Mouse (Mus musculus): ENCODE measurements around the gene Iqsec1. TPM values are rescaled to one million over a fixed set of nuclear protein-coding genes. Genes with fewer than 3 reads are reported as not detected.

The Iqsec1 gene
- polyA plus RNA-seq, 1 experiment from 2014 or later, result 33.4 TPM

DNA sequence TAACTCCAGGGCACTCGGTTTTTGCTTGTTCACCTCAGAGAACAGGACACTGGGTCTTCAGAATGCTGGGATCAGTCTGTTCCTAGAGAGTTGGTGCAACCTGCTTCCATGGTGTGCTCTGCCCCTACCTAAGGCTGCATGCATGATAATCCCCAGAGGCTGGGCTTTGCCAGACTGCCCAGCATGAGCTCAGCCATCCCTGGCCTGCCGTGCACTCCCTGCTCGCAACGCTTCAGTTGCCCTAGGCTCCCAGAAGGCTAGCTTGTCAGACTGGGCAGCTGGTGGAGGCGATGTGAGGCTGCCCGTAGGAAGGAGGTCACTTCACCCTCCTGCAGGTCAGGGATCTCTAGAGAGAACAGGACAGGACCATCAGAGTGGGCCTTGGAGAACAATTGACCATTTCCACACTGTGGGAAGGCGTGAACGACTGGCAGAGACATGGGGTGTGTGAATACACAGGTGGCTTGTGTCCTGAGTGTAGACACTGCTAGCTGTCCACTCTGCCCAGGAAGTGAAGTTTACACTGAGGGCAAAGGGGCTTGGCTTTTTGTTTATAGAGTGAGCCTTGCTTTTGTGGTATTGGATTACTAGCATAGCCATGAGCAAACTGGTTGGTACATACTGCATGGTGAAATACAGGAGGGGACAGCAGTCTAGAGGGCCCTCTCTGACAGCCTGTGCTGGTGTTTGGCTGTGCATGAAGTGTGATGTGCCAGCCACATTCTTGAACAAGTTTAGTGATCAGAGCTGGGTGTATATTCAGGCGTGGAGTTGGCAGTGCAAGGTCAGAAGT, 367.5 kb downstream of the Iqsec1 start:
- no peak overlapping the region for H3K9ac ChIP-seq (replicated peaks; ENCODE audit: low read depth, low read length)
- H3K9me3 ChIP-seq (ENCODE audit: control insufficient read depth, low read length), result no peaks in the 10 kb centered on the region
- no peak overlapping the region for H3K27ac ChIP-seq (ENCODE audit: low read depth, low read length)
- no peaks in the 10 kb centered on the region for H3K4me1 ChIP-seq (ENCODE audit: control insufficient read depth, insufficient read depth, low read length)
- no peak for ATAC-seq (ENCODE audit: low read depth)
- H3K4me2 ChIP-seq (ENCODE audit: low read depth, low read length), result no peak overlapping the region
- 53% methylated on average over 9 of the region's 9 CpGs for WGBS
- no peaks in the 10 kb centered on the region for H3K36me3 ChIP-seq (ENCODE audit: control insufficient read depth, insufficient read depth, low read length)
- no peaks in the 10 kb centered on the region for H3K27me3 ChIP-seq (ENCODE audit: control insufficient read depth, insufficient read depth, low read length)
- H3K4me3 ChIP-seq (ENCODE audit: low read depth, low read length), result no peak overlapping the region

DNA sequence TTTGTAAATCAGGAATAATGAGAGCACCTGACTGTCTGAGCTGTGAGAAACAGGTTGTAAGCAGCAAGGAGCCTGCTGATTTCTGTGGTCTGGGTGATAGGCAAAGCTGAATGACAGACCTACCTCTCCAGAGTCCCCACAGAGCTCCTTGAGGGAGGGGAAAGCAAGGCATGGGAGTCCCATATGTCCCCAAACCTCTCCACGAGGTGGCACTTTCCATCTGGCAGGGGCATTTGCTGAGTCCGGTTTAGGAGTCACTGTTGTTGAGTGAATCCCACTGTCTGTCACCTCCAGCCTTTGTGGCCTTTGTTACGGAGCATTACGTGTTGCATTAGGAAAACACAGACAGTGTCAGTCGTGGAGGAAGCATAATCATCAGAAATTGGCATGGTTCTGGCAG, 368.5 kb downstream of the Iqsec1 start:
- no peaks in the 10 kb centered on the region for H3K9me3 ChIP-seq (ENCODE audit: control insufficient read depth, low read length)
- no peak overlapping the region for H3K9ac ChIP-seq (replicated peaks; ENCODE audit: low read depth, low read length)
- ATAC-seq (ENCODE audit: low read depth), result no peak
- H3K27me3 ChIP-seq (ENCODE audit: control insufficient read depth, insufficient read depth, low read length), result no peaks in the 10 kb centered on the region
- H3K4me2 ChIP-seq (ENCODE audit: low read depth, low read length), result no peak overlapping the region
- no peak overlapping the region for H3K4me3 ChIP-seq (ENCODE audit: low read depth, low read length)
- 83% methylated on average over 5 of the region's 5 CpGs for WGBS
- H3K27ac ChIP-seq (ENCODE audit: low read depth, low read length), result no peak overlapping the region
- H3K4me1 ChIP-seq (ENCODE audit: control insufficient read depth, insufficient read depth, low read length), result no peaks in the 10 kb centered on the region
- H3K36me3 ChIP-seq (ENCODE audit: control insufficient read depth, insufficient read depth, low read length), result no peaks in the 10 kb centered on the region

DNA sequence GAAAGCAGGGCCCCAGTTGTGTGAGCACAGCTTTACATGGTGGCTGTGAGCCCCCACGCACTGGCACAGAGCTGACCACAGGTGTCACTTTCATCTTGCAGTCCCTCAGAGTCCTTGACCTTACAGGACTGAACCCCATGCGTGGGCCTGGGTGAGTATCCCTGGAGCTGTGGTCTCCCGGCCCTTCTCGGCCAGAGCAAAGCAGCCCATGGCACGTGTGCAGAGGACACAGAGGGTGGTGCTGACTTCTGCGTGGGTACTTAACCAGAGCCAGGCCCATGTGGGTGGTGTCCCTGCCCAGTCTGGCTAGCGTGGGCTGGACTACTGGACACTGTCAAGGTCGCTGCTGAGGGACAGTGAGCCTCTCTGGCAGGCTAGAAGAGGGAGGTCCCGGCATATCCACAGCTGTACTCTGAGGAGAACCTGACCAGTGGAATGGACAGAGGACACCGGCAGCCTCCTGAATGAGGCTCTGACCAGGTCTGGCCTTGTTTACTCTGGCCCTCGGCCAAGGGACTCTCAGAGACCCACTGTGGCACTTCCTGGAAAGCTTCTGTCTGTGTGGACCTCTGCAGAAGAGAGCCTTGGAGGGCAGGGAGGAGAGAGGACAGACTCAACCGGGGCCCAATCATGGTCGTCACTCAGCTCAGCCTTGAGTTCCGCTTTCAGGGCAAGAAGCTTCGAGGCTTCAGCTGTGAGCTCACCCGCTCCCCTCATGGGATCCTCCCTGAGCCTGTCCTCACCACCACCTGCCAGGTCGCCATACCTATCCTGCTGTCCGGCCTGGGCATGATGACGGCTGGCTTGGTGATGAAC, 369.5 kb downstream of the Iqsec1 start:
- no peaks in the 10 kb centered on the region for H3K36me3 ChIP-seq (ENCODE audit: control insufficient read depth, insufficient read depth, low read length)
- no peak overlapping the region for H3K9ac ChIP-seq (replicated peaks; ENCODE audit: low read depth, low read length)
- no peaks in the 10 kb centered on the region for H3K27me3 ChIP-seq (ENCODE audit: control insufficient read depth, insufficient read depth, low read length)
- no peaks in the 10 kb centered on the region for H3K9me3 ChIP-seq (ENCODE audit: control insufficient read depth, low read length)
- no peak for ATAC-seq (ENCODE audit: low read depth)
- H3K4me2 ChIP-seq (ENCODE audit: low read depth, low read length), result no peak overlapping the region
- H3K4me3 ChIP-seq (ENCODE audit: low read depth, low read length), result no peak overlapping the region
- H3K4me1 ChIP-seq (ENCODE audit: control insufficient read depth, insufficient read depth, low read length), result no peaks in the 10 kb centered on the region
- H3K27ac ChIP-seq (ENCODE audit: low read depth, low read length), result no peak overlapping the region
- 83% methylated on average over 19 of the region's 19 CpGs for WGBS

DNA sequence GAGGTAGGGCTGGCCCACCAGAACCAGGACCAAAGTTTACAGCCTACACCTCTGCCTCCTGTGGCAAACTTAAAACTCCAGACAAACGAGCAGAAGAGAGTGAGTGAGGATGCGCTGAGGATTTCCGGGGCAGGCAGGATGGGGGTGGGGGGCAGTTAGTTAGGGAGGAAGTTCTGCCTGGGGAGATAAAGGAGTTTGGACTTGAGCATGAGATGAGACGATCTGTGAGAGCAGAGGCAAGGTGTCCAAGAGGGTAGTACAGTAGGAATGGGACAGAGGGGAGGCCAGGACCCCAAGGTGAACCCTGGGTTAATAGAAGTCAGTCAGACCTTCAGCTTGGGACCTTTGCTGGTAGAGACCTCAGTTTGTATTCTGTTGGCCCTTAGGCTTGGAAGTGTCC, 370.2 kb downstream of the Iqsec1 start:
- H3K27ac ChIP-seq (ENCODE audit: low read depth, low read length), result no peak overlapping the region
- ATAC-seq (ENCODE audit: low read depth), result no peak
- no peaks in the 10 kb centered on the region for H3K9me3 ChIP-seq (ENCODE audit: control insufficient read depth, low read length)
- 78% methylated on average over 4 of the region's 4 CpGs for WGBS
- H3K4me1 ChIP-seq (ENCODE audit: control insufficient read depth, insufficient read depth, low read length), result no peaks in the 10 kb centered on the region
- no peaks in the 10 kb centered on the region for H3K36me3 ChIP-seq (ENCODE audit: control insufficient read depth, insufficient read depth, low read length)
- H3K4me2 ChIP-seq (ENCODE audit: low read depth, low read length), result no peak overlapping the region
- H3K27me3 ChIP-seq (ENCODE audit: control insufficient read depth, insufficient read depth, low read length), result no peaks in the 10 kb centered on the region
- H3K9ac ChIP-seq (replicated peaks; ENCODE audit: low read depth, low read length), result no peak overlapping the region
- no peak overlapping the region for H3K4me3 ChIP-seq (ENCODE audit: low read depth, low read length)

DNA sequence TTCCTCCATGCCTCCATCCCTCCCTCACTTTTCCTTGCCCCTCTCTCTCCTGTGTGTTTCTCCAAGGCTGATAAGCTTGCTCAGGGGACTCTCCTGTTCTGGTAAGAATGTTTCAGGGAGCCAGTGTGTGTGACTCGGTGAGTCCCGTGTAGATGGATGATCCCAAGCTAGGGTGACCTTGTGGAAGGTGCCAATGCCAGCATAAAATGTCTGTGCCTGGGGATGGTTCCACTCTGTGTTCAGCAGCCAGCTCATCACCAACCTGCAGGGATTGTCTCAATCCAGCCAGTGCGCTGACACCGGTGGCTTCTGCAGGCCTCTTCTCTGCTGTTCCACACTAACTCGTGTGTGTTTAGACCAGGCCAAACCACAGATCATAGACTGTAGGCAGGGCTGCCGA, 372.0 kb downstream of the Iqsec1 start:
- WGBS, result 91% methylated on average over 6 of the region's 6 CpGs
- no peak overlapping the region for H3K4me3 ChIP-seq (ENCODE audit: low read depth, low read length)
- H3K36me3 ChIP-seq (ENCODE audit: control insufficient read depth, insufficient read depth, low read length), result no peaks in the 10 kb centered on the region
- no peak overlapping the region for H3K9ac ChIP-seq (replicated peaks; ENCODE audit: low read depth, low read length)
- H3K27ac ChIP-seq (ENCODE audit: low read depth, low read length), result no peak overlapping the region
- H3K4me2 ChIP-seq (ENCODE audit: low read depth, low read length), result no peak overlapping the region
- no peaks in the 10 kb centered on the region for H3K27me3 ChIP-seq (ENCODE audit: control insufficient read depth, insufficient read depth, low read length)
- no peaks in the 10 kb centered on the region for H3K4me1 ChIP-seq (ENCODE audit: control insufficient read depth, insufficient read depth, low read length)
- H3K9me3 ChIP-seq (ENCODE audit: control insufficient read depth, low read length), result no peaks in the 10 kb centered on the region
- ATAC-seq (ENCODE audit: low read depth), result no peak

DNA sequence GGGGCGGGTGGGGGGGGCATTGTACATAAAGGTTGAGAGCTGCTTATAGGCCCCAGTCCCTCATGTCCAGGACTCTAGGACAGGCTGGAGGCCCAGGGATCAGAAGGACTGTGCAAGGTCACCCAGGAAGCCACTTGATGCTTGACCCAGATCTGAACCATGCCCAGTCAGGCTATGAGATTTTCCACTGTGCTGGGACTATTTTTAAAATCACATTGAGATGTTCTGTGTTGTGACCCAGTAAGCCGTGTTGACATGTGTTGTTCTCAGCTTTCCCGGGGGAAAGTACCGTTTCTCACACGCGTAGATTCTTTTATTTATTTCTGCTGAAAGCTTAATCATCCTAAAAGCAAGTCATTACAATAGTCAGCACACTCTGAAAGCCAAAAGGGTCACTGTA, 372.5 kb downstream of the Iqsec1 start:
- WGBS, result 88% methylated on average over 6 of the region's 6 CpGs
- Histone ChIP-seq H3K36me3 (ENCODE audit: control insufficient read depth, insufficient read depth, low read length) (no peaks in the 10 kb centered on the region), H3K9ac (replicated peaks; ENCODE audit: low read depth, low read length) (no peak overlapping the region), H3K4me3 (ENCODE audit: low read depth, low read length) (no peak overlapping the region), H3K4me2 (ENCODE audit: low read depth, low read length) (no peak overlapping the region), H3K9me3 (ENCODE audit: control insufficient read depth, low read length) (no peaks in the 10 kb centered on the region), H3K4me1 (ENCODE audit: control insufficient read depth, insufficient read depth, low read length) (no peaks in the 10 kb centered on the region), H3K27ac (ENCODE audit: low read depth, low read length) (no peak overlapping the region), H3K27me3 (ENCODE audit: control insufficient read depth, insufficient read depth, low read length) (no peaks in the 10 kb centered on the region)
- no peak for ATAC-seq (ENCODE audit: low read depth)

DNA sequence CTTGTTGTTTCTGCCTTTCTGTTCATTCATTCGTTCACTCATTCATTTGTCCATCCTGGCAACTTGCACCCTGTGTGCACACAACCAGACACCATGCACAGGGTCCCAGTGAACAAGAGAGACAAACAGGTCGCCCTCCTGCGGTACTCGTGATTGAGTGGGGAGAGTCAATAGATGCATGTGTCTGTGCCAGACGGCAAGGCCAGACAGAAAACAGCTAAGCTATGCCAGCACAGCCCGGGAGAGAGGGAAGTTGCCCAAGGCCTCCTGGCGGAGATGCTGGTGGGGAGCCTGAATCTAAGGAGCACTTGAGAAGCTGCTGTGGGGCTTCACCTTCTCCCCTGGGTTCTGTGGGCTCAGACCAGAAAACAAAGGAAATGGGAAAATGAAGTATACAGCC, 373.1 kb downstream of the Iqsec1 start:
- no peaks in the 10 kb centered on the region for H3K9me3 ChIP-seq (ENCODE audit: control insufficient read depth, low read length)
- H3K9ac ChIP-seq (replicated peaks; ENCODE audit: low read depth, low read length), result no peak overlapping the region
- no peak for ATAC-seq (ENCODE audit: low read depth)
- no peak overlapping the region for H3K27ac ChIP-seq (ENCODE audit: low read depth, low read length)
- H3K4me3 ChIP-seq (ENCODE audit: low read depth, low read length), result no peak overlapping the region
- H3K4me2 ChIP-seq (ENCODE audit: low read depth, low read length), result no peak overlapping the region
- 67% methylated on average over 7 of the region's 7 CpGs for WGBS
- H3K27me3 ChIP-seq (ENCODE audit: control insufficient read depth, insufficient read depth, low read length), result no peaks in the 10 kb centered on the region
- H3K4me1 ChIP-seq (ENCODE audit: control insufficient read depth, insufficient read depth, low read length), result no peaks in the 10 kb centered on the region
- no peaks in the 10 kb centered on the region for H3K36me3 ChIP-seq (ENCODE audit: control insufficient read depth, insufficient read depth, low read length)

DNA sequence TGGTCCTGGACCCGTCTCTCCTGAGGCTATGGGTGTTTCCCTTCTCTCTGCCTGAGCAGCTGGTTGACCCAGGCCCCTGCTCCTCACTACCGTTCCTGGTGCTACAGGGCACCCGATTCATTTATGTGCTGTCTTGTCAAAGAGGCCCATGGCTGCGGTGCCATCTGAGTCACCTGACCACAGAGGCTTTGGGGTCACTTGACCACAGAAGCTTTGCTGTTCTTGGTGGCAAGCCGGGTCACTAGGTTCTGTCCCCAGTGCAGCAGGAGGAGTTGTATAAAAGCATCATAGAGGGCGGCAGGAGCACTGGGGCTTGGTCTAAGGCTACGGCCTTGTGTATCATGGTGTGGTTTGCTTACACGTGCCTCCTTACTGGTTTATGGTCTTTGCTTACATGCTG, 375.2 kb downstream of the Iqsec1 start:
- no peak overlapping the region for H3K4me2 ChIP-seq (ENCODE audit: low read depth, low read length)
- 76% methylated on average over 8 of the region's 8 CpGs for WGBS
- no peaks in the 10 kb centered on the region for H3K36me3 ChIP-seq (ENCODE audit: control insufficient read depth, insufficient read depth, low read length)
- H3K4me1 ChIP-seq (ENCODE audit: control insufficient read depth, insufficient read depth, low read length), result no peaks in the 10 kb centered on the region
- H3K4me3 ChIP-seq (ENCODE audit: low read depth, low read length), result no peak overlapping the region
- no peak overlapping the region for H3K9ac ChIP-seq (replicated peaks; ENCODE audit: low read depth, low read length)
- H3K27me3 ChIP-seq (ENCODE audit: control insufficient read depth, insufficient read depth, low read length), result no peaks in the 10 kb centered on the region
- H3K27ac ChIP-seq (ENCODE audit: low read depth, low read length), result no peak overlapping the region
- no peak for ATAC-seq (ENCODE audit: low read depth)
- no peaks in the 10 kb centered on the region for H3K9me3 ChIP-seq (ENCODE audit: control insufficient read depth, low read length)

DNA sequence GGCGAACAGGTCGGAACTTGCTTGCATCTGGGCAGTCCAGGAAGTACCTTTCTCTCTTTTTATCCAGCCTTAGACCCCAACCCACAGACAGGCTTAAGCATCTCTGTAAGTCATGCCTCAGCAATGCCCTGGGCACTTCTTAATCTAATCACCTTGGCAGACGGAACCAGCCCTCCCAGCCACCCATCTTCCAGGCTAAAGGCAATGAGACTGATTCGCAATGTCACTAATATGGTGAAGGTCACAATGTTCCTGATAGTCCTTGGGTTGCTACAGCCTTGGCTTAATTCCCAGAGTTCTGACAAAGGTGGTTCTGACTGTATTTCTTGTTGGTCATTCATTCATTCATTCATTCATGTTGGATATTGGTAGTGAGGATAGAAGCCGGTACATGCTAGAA, 378.2 kb downstream of the Iqsec1 start:
- Histone ChIP-seq H3K4me2 (ENCODE audit: low read depth, low read length) (no peak overlapping the region), H3K9me3 (ENCODE audit: control insufficient read depth, low read length) (no peaks in the 10 kb centered on the region), H3K4me1 (ENCODE audit: control insufficient read depth, insufficient read depth, low read length) (0 out of 2 replicates have a peak, but pooled peaks cover 4% of the 10 kb centered on the region), H3K27me3 (ENCODE audit: control insufficient read depth, insufficient read depth, low read length) (no peaks in the 10 kb centered on the region), H3K9ac (replicated peaks; ENCODE audit: low read depth, low read length) (no peak overlapping the region), H3K27ac (ENCODE audit: low read depth, low read length) (no peak overlapping the region), H3K36me3 (ENCODE audit: control insufficient read depth, insufficient read depth, low read length) (no peaks in the 10 kb centered on the region), H3K4me3 (ENCODE audit: low read depth, low read length) (no peak overlapping the region)
- no peak for ATAC-seq (ENCODE audit: low read depth)
- 91% methylated on average over 5 of the region's 5 CpGs for WGBS
